Mouse (Mus musculus): ENCODE results near the gene Plekha4.

DNA sequence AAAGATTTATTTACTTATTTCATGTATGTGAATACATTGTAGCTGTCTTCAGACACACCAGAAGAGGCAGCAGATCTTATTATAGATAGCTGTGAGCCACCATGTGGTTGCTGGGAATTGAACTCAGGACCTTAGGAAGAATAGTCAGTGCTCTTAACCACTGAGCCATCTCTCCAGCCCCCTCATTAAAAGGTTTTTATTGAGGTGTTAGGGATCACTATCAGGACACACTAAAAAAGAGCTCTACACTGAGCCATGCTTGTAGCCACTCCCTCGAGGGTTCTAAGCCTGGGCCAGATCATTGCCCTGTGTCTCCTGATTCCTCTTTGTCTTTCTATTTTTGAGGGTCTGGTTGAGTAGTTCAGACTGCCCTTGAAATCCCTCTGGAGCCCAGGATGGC, 49.7 kb upstream of the Plekha4 start:
- TF ChIP-seq CTCF (IDR thresholded peaks at IDR 0.05; ENCODE audit: borderline replicate concordance, control insufficient read depth, extremely low read depth, insufficient read depth, low read length, poor library complexity) (no peak), POLR2A (IDR thresholded peaks at IDR 0.05; ENCODE audit: control insufficient read depth, extremely low read depth, insufficient read depth, low read length, poor library complexity) (no peak)
